Comparison of ENCODE assay signal across 9 mouse cellular contexts in genomic region chr17:86336652-86337073, GRCm38 (mm10).
DNase-seq lines count a peak whose midpoint lies in the region; ATAC-seq lines count a peak whose summit lies in the region.
"Had no signal": no experiment of that assay in that cellular context is flagged by ENCODE, and none has a peak within 500 bp of the region (broad histone marks: within the 10 kb centered on the region; RNA-seq: fewer than 3 reads in every experiment).

No protein-coding gene starts in this region.

- DNase-seq in heart, postnatal 36 days = no peak
- peak; percentile 61 to 71 for DNase-seq in kidney, postnatal 4 days
- DNase-seq in splenic B cell, adult 2 months (ENCODE audit: low read depth, low spot score) = peak; percentile 73
- no peak for DNase-seq in testis, postnatal 14 days (ENCODE audit: low spot score)
- DNase-seq in left cerebral cortex, postnatal 14 days (ENCODE audit: low spot score in 2 of 2) = no peak
- DNase-seq: cerebellum, adult 18-20 months had no signal

- intact Hi-C loops in heart, postnatal 36 days (cut with DNase I) = no loop called here
- intact Hi-C loops in left cerebral cortex, postnatal 14 days (cut with DNase I) = no loop called here

- H3K4me1 ChIP-seq in heart, embryonic 16.5 days (ENCODE audit: control insufficient read depth, insufficient read depth, low read length) = peaks cover 21% of the 10 kb centered on the region
- H3K4me1 ChIP-seq in brown adipose tissue, adult 24 weeks (ENCODE audit: control insufficient read depth, insufficient read depth, insufficient read length, low read length) = peaks cover 14% of the 10 kb centered on the region
- H3K4me1 ChIP-seq in forebrain, embryonic 16.5 days (replicated peaks; ENCODE audit: control insufficient read depth, insufficient read depth, low read length) = no peaks in the 10 kb centered on the region

- H3K27ac ChIP-seq in heart, embryonic 16.5 days (ENCODE audit: low read length) = peak overlapping the region; percentile 44
- peak overlapping the region; percentile 29; the same call in 1 of the 2 replicates for H3K27ac ChIP-seq in brown adipose tissue, adult 24 weeks (replicated peaks; ENCODE audit: low read depth, low read length)
- H3K27ac ChIP-seq in forebrain, embryonic 16.5 days (ENCODE audit: low read length) = no peak overlapping the region

- H3K27me3 ChIP-seq in heart, embryonic 16.5 days (ENCODE audit: control insufficient read depth, insufficient read depth, low read length) = no peaks in the 10 kb centered on the region
- H3K27me3 ChIP-seq in splenic B cell, adult 2 months (ENCODE audit: control insufficient read depth, insufficient read depth, low read length, poor library complexity, severe bottlenecking) = no peaks in the 10 kb centered on the region
- H3K27me3 ChIP-seq in forebrain, embryonic 16.5 days (replicated peaks; ENCODE audit: control insufficient read depth, insufficient read depth, low read length) = no peaks in the 10 kb centered on the region

- H3K9ac ChIP-seq in heart, embryonic 16.5 days (ENCODE audit: low read length) = no peak overlapping the region
- no peak overlapping the region for H3K9ac ChIP-seq in forebrain, embryonic 16.5 days (replicated peaks; ENCODE audit: low read depth, low read length)

- 54% methylated on average over 4 of the region's 4 CpGs for WGBS in heart, embryonic 16.5 days
- WGBS in forebrain, embryonic 16.5 days = 78% methylated on average over 4 of the region's 4 CpGs

- no peak overlapping the region for H3K4me2 ChIP-seq in heart, embryonic 16.5 days (ENCODE audit: low read depth, low read length)
- no peak overlapping the region for H3K4me2 ChIP-seq in forebrain, embryonic 16.5 days (ENCODE audit: low read length)

- no peaks in the 10 kb centered on the region for H3K9me3 ChIP-seq in heart, embryonic 16.5 days (replicated peaks; ENCODE audit: control insufficient read depth, low read length)
- H3K9me3 ChIP-seq in forebrain, embryonic 16.5 days (ENCODE audit: control insufficient read depth, low read length) = no peaks in the 10 kb centered on the region

- no peak overlapping the region for H3K4me3 ChIP-seq in heart, embryonic 16.5 days (ENCODE audit: low read length)
- H3K4me3 ChIP-seq in brown adipose tissue, adult 24 weeks (ENCODE audit: insufficient read depth, low read depth, low read length) = no peak overlapping the region
- no peak overlapping the region for H3K4me3 ChIP-seq in forebrain, embryonic 16.5 days (replicated peaks; ENCODE audit: low read length)

- ATAC-seq in heart, embryonic 16.5 days (replicated peaks; ENCODE audit: extremely low read depth, insufficient read depth, low FRiP score) = no peak
- no peak for ATAC-seq in forebrain, embryonic 16.5 days

- H3K36me3 ChIP-seq in heart, embryonic 16.5 days (ENCODE audit: control insufficient read depth, insufficient read depth) = no peaks in the 10 kb centered on the region
- no peaks in the 10 kb centered on the region for H3K36me3 ChIP-seq in splenic B cell, adult 2 months (ENCODE audit: control insufficient read depth, insufficient read depth, low read length, poor library complexity, severe bottlenecking)
- no peaks in the 10 kb centered on the region for H3K36me3 ChIP-seq in forebrain, embryonic 16.5 days (ENCODE audit: control insufficient read depth, insufficient read depth)

Comparison
In these comparisons a context has a peak if more than half of its experiments do, and no peak if none do; other contexts are left out.
1. DNase-seq: peak in kidney, postnatal 4 days (2 of 2) and splenic B cell, adult 2 months (single experiment); none in heart, postnatal 36 days (0 of 2), testis, postnatal 14 days (single experiment) and left cerebral cortex, postnatal 14 days (0 of 2).